Mouse (Mus musculus): Measurements from ENCODE around the gene Pkdcc. TPM values are rescaled to one million over a fixed set of nuclear protein-coding genes. Genes with fewer than 3 reads are reported as not detected.

Gene Pkdcc
- polyA plus RNA-seq, 1 experiment from 2014 or later: 6.6 TPM

GRCm38 (mm10) chr17:83226395-83226986, 11.4 kb downstream of the Pkdcc start:
- peaks cover 97% of the 10 kb centered on the region for H3K27me3 ChIP-seq
- H3K4me2 ChIP-seq (replicated peaks): no peak overlapping the region
- no peak overlapping the region for H3K4me3 ChIP-seq
- no peak overlapping the region for H3K27ac ChIP-seq (replicated peaks)
- peaks cover 20% of the 10 kb centered on the region; the same call in 1 of the 2 replicates for H3K4me1 ChIP-seq
- H3K9me3 ChIP-seq: no peaks in the 10 kb centered on the region
- ATAC-seq (ENCODE audit: low FRiP score, low read depth): peak; percentile 70
- WGBS: 22% methylated on average over 8 of the region's 8 CpGs
- H3K9ac ChIP-seq (replicated peaks): no peak overlapping the region
- no peaks in the 10 kb centered on the region for H3K36me3 ChIP-seq

GRCm38 (mm10) chr17:83231357-83231756, 16.3 kb downstream of the Pkdcc start:
- no peak for ATAC-seq (ENCODE audit: low FRiP score, low read depth)
- 32% methylated on average over 11 of the region's 11 CpGs for WGBS
- Histone ChIP-seq H3K4me2 (replicated peaks) (peak overlapping the region; percentile 11; the same call in 1 of the 2 replicates), H3K9me3 (no peaks in the 10 kb centered on the region), H3K27ac (replicated peaks) (no peak overlapping the region), H3K4me3 (no peak overlapping the region), H3K4me1 (peaks cover 7% of the 10 kb centered on the region; the same call in 1 of the 2 replicates), H3K36me3 (no peaks in the 10 kb centered on the region), H3K27me3 (peaks cover 93% of the 10 kb centered on the region), H3K9ac (replicated peaks) (no peak overlapping the region)

DNA sequence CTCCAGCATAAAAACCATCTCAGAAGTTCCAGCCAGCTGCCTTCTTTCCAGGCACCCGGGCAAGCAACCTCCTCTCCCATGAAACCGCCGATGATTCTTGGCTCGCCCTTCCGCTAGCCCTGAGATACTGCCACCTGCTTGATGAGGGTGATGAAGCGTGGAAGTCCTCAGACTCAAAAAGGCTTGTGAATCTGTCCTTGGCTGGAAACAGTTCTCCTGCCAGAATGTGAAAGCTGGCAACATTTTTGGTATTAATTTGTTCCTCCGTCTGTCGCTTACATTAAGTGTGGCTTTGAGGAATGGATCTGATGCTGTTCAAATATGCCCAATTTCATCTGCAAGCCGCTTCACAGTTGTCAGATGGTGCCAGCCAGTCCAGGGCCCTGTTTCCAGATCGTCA, 20.1 kb downstream of the Pkdcc start:
- Histone ChIP-seq H3K9me3 (no peaks in the 10 kb centered on the region), H3K4me3 (no peak overlapping the region), H3K27ac (replicated peaks) (no peak overlapping the region), H3K4me2 (replicated peaks) (no peak overlapping the region), H3K9ac (replicated peaks) (no peak overlapping the region), H3K4me1 (no peaks in the 10 kb centered on the region), H3K36me3 (no peaks in the 10 kb centered on the region), H3K27me3 (peaks cover 95% of the 10 kb centered on the region)
- 92% methylated on average over 10 of the region's 10 CpGs for WGBS
- ATAC-seq (ENCODE audit: low FRiP score, low read depth): no peak

GRCm38 (mm10) chr17:83236202-83236601, 21.1 kb downstream of the Pkdcc start:
- WGBS: 84% methylated on average over 8 of the region's 8 CpGs
- Histone ChIP-seq H3K36me3 (no peaks in the 10 kb centered on the region), H3K4me2 (replicated peaks) (no peak overlapping the region), H3K9me3 (no peaks in the 10 kb centered on the region), H3K27ac (replicated peaks) (no peak overlapping the region), H3K4me3 (no peak overlapping the region), H3K9ac (replicated peaks) (no peak overlapping the region), H3K27me3 (peaks cover 86% of the 10 kb centered on the region), H3K4me1 (no peaks in the 10 kb centered on the region)
- ATAC-seq (ENCODE audit: low FRiP score, low read depth): no peak

DNA sequence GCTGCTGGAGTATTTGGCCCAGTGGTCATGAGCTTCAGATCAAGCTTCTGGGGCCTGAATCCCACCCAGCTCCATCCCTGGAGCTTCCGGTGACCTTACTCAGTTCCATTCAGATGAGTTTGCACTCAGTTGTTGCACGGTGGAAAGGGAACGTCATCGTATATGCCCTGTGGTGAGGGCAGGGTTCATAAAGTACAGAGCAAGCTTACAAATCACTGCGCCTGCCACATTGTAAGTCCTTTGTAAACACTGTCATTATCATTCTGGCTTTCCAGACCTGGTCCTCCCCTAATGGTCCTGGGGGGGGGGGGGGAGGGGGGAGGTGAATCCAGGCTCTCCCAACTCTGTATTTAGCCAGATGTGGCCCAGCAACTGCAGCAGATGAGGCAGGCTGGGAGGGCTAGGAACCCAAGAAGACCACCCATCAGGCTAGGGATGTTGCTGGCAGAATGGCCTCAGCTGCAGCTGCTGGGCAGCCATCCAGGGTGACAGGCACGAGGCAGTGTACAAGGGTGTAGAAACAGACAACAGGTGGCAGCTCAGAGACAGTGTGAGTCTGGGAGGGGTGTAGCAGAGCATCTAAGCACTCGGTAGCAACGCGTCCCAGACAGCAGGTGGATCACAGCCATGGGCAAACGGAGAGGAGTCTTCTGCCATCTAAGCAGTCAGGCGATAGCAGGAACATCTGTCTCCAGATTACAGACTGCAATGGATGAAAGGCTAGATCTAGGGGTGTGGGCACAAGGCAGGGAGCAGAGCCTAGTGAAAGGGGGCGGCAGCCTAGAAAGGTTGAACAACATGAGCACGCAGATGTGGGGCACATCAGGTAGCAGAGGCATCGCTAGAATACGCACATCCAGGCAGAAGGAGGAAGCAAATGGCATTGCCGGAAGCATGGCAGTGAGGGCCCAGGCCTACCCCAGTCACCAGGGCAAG, 23.3 kb downstream of the Pkdcc start:
- WGBS: 76% methylated on average over 16 of the region's 16 CpGs
- no peaks in the 10 kb centered on the region for H3K36me3 ChIP-seq
- peak; percentile 30; the same call in 1 of the 2 replicates for ATAC-seq (ENCODE audit: low FRiP score, low read depth)

DNA sequence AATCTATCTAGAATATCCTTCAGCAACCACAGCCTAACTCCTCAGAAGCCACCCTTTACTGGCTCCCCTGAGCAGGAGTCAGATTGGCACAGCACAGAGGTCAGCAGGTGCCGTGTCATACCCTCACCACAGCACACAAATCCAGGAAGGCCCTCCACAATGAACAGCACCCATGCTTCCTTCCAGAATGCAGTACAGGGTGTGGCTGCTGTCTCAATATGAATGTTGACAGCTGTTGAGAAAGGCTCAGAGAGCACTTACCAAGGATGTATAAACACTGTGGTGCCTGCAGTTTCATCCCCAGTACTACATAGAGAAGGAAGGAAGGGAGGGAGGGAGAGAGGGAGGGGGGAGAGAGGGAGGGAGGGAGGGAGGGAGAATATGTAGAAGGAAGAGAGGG, 29.4 kb downstream of the Pkdcc start:
- Histone ChIP-seq H3K9ac (replicated peaks) (no peak overlapping the region), H3K36me3 (no peaks in the 10 kb centered on the region), H3K4me1 (no peaks in the 10 kb centered on the region), H3K27me3 (peaks cover 85% of the 10 kb centered on the region), H3K27ac (replicated peaks) (no peak overlapping the region), H3K4me2 (replicated peaks) (no peak overlapping the region), H3K4me3 (no peak overlapping the region), H3K9me3 (no peaks in the 10 kb centered on the region)
- no peak for ATAC-seq (ENCODE audit: low FRiP score, low read depth)
- WGBS: 76% methylated on average over 1 of the region's 1 CpGs

More for the DNA sequence above, 23.3 kb downstream of the Pkdcc start:
- H3K4me3 ChIP-seq: no peak overlapping the region
- no peak overlapping the region for H3K27ac ChIP-seq (replicated peaks)
- no peaks in the 10 kb centered on the region for H3K9me3 ChIP-seq
- no peak overlapping the region for H3K4me2 ChIP-seq (replicated peaks)
- H3K4me1 ChIP-seq: no peaks in the 10 kb centered on the region
- H3K9ac ChIP-seq (replicated peaks): no peak overlapping the region
- peaks cover 84% of the 10 kb centered on the region for H3K27me3 ChIP-seq

DNA sequence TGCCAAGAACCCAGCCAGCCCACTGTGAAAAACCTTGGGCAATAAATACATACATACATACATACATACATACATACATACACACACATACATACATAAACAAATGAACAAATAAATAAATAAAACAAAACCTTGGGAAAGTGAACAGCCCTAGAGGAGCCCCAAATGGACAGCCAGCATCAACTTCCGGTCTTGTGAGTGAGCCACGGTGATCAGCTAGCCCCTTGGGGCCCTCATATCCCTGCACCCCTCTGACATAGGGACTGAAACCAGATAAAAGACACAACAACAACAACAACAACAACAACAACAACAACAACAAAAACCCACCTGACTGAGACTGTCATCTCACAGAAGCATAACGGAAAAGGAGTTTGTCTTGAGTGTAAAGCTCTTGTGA, 30.4 kb downstream of the Pkdcc start:
- WGBS: 75% methylated on average over 3 of the region's 3 CpGs
- no peak overlapping the region for H3K27ac ChIP-seq (replicated peaks)
- peaks cover 86% of the 10 kb centered on the region for H3K27me3 ChIP-seq
- no peak for ATAC-seq (ENCODE audit: low FRiP score, low read depth)
- H3K4me2 ChIP-seq (replicated peaks): no peak overlapping the region
- H3K9ac ChIP-seq (replicated peaks): no peak overlapping the region
- H3K4me3 ChIP-seq: no peak overlapping the region
- H3K9me3 ChIP-seq: no peaks in the 10 kb centered on the region
- H3K4me1 ChIP-seq: no peaks in the 10 kb centered on the region
- no peaks in the 10 kb centered on the region for H3K36me3 ChIP-seq

DNA sequence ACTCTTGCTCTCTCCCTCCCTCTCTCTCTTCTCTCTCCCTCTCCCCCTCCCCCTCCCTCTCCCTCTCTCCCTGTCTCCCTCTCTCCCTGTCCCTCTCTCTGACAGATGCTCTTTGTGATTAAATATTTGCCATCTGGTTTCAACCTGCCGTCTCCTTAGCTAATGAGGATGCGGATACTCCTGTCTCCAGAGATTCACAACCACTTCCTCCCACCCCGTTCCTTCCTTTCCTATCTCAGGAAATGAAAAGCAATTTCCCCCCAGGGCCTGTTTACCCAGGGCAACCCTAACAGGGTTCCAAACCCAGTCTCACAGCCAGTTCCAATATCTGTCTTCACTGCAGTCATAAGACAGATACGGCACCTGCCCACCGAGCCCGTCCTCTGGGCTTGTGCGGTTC, 31.0 kb downstream of the Pkdcc start:
- 66% methylated on average over 7 of the region's 7 CpGs for WGBS
- peak; percentile 53; the same call in 1 of the 2 replicates for ATAC-seq (ENCODE audit: low FRiP score, low read depth)
- Histone ChIP-seq H3K9me3 (no peaks in the 10 kb centered on the region), H3K4me2 (replicated peaks) (no peak overlapping the region), H3K9ac (replicated peaks) (no peak overlapping the region), H3K27ac (replicated peaks) (no peak overlapping the region), H3K4me3 (no peak overlapping the region), H3K4me1 (no peaks in the 10 kb centered on the region), H3K27me3 (peaks cover 93% of the 10 kb centered on the region), H3K36me3 (no peaks in the 10 kb centered on the region)

DNA sequence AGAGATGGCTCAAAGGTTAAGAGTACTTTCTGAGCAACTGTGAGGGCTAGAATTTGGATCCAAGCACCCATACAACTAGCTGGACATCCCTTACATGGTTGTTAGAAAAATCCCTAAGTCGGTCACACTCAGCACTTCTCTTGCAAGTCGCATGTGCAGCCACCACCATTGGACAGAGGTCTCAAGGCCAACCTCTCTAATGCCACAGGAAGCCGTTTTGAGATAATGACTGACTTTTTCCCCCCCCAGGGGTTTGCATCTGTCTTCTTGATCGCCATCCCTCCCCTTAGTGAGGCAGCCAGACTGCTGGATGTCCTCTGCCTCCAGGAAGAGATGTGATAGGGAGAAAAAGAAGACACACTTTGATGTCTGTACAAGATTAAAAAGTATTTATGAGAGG, 32.1 kb downstream of the Pkdcc start:
- Histone ChIP-seq H3K36me3 (no peaks in the 10 kb centered on the region), H3K9me3 (no peaks in the 10 kb centered on the region), H3K4me1 (no peaks in the 10 kb centered on the region), H3K27me3 (peaks cover 96% of the 10 kb centered on the region), H3K9ac (replicated peaks) (no peak overlapping the region), H3K27ac (replicated peaks) (no peak overlapping the region), H3K4me3 (no peak overlapping the region), H3K4me2 (replicated peaks) (no peak overlapping the region)
- no peak for ATAC-seq (ENCODE audit: low FRiP score, low read depth)
- 74% methylated on average over 4 of the region's 4 CpGs for WGBS

- Histone ChIP-seq H3K9ac (replicated peaks) (no peak overlapping the region), H3K27me3 (peaks cover 97% of the 10 kb centered on the region), H3K4me3 (no peak overlapping the region), H3K36me3 (no peaks in the 10 kb centered on the region), H3K27ac (replicated peaks) (no peak overlapping the region), H3K4me1 (no peaks in the 10 kb centered on the region), H3K4me2 (replicated peaks) (no peak overlapping the region), H3K9me3 (no peaks in the 10 kb centered on the region)
- WGBS: 31% methylated on average over 2 of the region's 2 CpGs
- ATAC-seq (ENCODE audit: low FRiP score, low read depth): no peak
Observed at GRCm38 (mm10) chr17:83248467-83248866, 33.4 kb downstream of the Pkdcc start.

- H3K27me3 ChIP-seq: peaks cover 82% of the 10 kb centered on the region
- H3K4me2 ChIP-seq (replicated peaks): no peak overlapping the region
- H3K27ac ChIP-seq (replicated peaks): no peak overlapping the region
- no peak for ATAC-seq (ENCODE audit: low FRiP score, low read depth)
- no peaks in the 10 kb centered on the region for H3K9me3 ChIP-seq
- no peak overlapping the region for H3K4me3 ChIP-seq
- no peak overlapping the region for H3K9ac ChIP-seq (replicated peaks)
- WGBS: 81% methylated on average over 18 of the region's 18 CpGs
- no peaks in the 10 kb centered on the region for H3K4me1 ChIP-seq
- H3K36me3 ChIP-seq: no peaks in the 10 kb centered on the region
Observed at GRCm38 (mm10) chr17:83250903-83251526, 35.9 kb downstream of the Pkdcc start.
